Mouse (Mus musculus) G1E-ER4 (cell line): ENCODE results near the gene Pus7l. TPM values are rescaled to one million over a fixed set of nuclear protein-coding genes. Genes with fewer than 3 reads are reported as not detected.

Source experiments
- GATA1 ChIP-seq: IDR thresholded peaks from one replicate; pipeline ENCODE4 v1.8.0; 2012; ENCODE audit warnings: low read length, inconsistent platforms
- polyA plus RNA-seq: library from polyadenylated mRNA; stranded (reverse); fragments of >175 nt; gene quantifications from 2 replicates; pipeline ENCODE4 v1.2.3, GENCODE M21; 2012

The Pus7l gene
- polyA plus RNA-seq, 1 experiment = 7.6 TPM

- no peak for TF ChIP-seq GATA1
Measured at GRCm38 (mm10) chr15:94517913-94518491, 25.3 kb downstream of the Pus7l start.

- no peak for TF ChIP-seq GATA1
Measured at GRCm38 (mm10) chr15:94503451-94504215, 39.7 kb downstream of the Pus7l start.

GRCm38 (mm10) chr15:94499260-94499659, 44.1 kb downstream of the Pus7l start:
- no peak for TF ChIP-seq GATA1

GRCm38 (mm10) chr15:94495936-94496335, 47.4 kb downstream of the Pus7l start:
- no peak for TF ChIP-seq GATA1

- no peak for TF ChIP-seq GATA1
Measured at GRCm38 (mm10) chr15:94494445-94494844, 48.9 kb downstream of the Pus7l start.

GRCm38 (mm10) chr15:94489433-94489832, 53.9 kb downstream of the Pus7l start:
- no peak for TF ChIP-seq GATA1

GRCm38 (mm10) chr15:94482555-94482954, 60.8 kb downstream of the Pus7l start:
- TF ChIP-seq GATA1 = no peak

GRCm38 (mm10) chr15:94480792-94481191, 62.6 kb downstream of the Pus7l start:
- TF ChIP-seq GATA1 = no peak

GRCm38 (mm10) chr15:94480248-94480647, 63.1 kb downstream of the Pus7l start:
- no peak for TF ChIP-seq GATA1

- no peak for TF ChIP-seq GATA1
Measured at GRCm38 (mm10) chr15:94479513-94480136, 63.7 kb downstream of the Pus7l start.

GRCm38 (mm10) chr15:94478706-94479105, 64.6 kb downstream of the Pus7l start:
- no peak for TF ChIP-seq GATA1

- TF ChIP-seq GATA1 = no peak
Measured at GRCm38 (mm10) chr15:94477287-94477686, 66.1 kb downstream of the Pus7l start.

GRCm38 (mm10) chr15:94475975-94476374, 67.4 kb downstream of the Pus7l start:
- no peak for TF ChIP-seq GATA1

Other genes with a start within 250 kb of the Pus7l start
- not detected in 2 replicates for gene Adamts20, start 78.1 kb downstream of the Pus7l start, polyA plus RNA-seq
- 6.9 and 9.0 TPM in 2 replicates for gene Irak4, start 96 bp upstream of the Pus7l start, polyA plus RNA-seq
- gene Twf1, start 46.3 kb upstream of the Pus7l start, polyA plus RNA-seq = 9.1 TPM in 2 replicates
- not detected in 2 replicates for gene Tmem117, start 85.7 kb upstream of the Pus7l start, polyA plus RNA-seq